Mouse (Mus musculus) hindbrain, postnatal 0 days (tissue): Measurements from ENCODE around the gene Fam180a. TPM values are rescaled to one million over a fixed set of nuclear protein-coding genes. Genes with fewer than 3 reads are reported as not detected.
A peak's percentile ranks its signal among the peaks of the same experiment; 100 is the strongest.

Experiments used
- ATAC-seq: fragments of 200-750 bp; cut with Nextera tagmentation; 2 replicates; pipeline ENCODE4 v1.8.0; 2017; ENCODE audit warnings: mild to moderate bottlenecking, moderate TSS enrichment, moderate library complexity
- DNase-seq: peaks from one replicate; pipeline ENCODE4 v3.0.0-alpha.2; 2015; ENCODE audit warnings: low spot score
- H3K27ac ChIP-seq: fragments of 300-500 bp; sonication (generic); 2 replicates; pipeline ENCODE4 v1.5.1; 2014; ENCODE audit warnings: mild to moderate bottlenecking
- H3K27me3 ChIP-seq: fragments of 300-500 bp; sonication (generic); 2 replicates; pipeline ENCODE4 v1.6.1; 2014; ENCODE audit warnings: low read length, mixed read lengths; ENCODE audit not compliant: insufficient read depth
- H3K36me3 ChIP-seq: fragments of 300-500 bp; sonication (generic); 2 replicates; pipeline ENCODE4 v1.6.1; 2014; ENCODE audit warnings: low read length, mixed read lengths; ENCODE audit not compliant: insufficient read depth
- H3K4me1 ChIP-seq: fragments of 300-500 bp; sonication (generic); 2 replicates; pipeline ENCODE4 v1.6.1; 2014; ENCODE audit warnings: antibody characterized with exemption, low read length, mixed read lengths; ENCODE audit not compliant: insufficient read depth
- H3K4me2 ChIP-seq: fragments of 300-500 bp; sonication (generic); 2 replicates; pipeline ENCODE4 v1.6.1; 2014; ENCODE audit warnings: low read depth, mild to moderate bottlenecking, low read length, moderate library complexity, mixed read lengths
- H3K4me3 ChIP-seq: fragments of 300-500 bp; sonication (generic); 2 replicates; pipeline ENCODE4 v1.5.1; 2014; ENCODE audit warnings: low read length
- H3K9ac ChIP-seq: fragments of 300-500 bp; sonication (generic); replicated peaks from 2 replicates; pipeline ENCODE4 v1.6.1; 2014; ENCODE audit warnings: mild to moderate bottlenecking, low read length, moderate library complexity, mixed read lengths
- H3K9me3 ChIP-seq: fragments of 300-500 bp; sonication (generic); 2 replicates; pipeline ENCODE4 v1.6.1; 2016; ENCODE audit warnings: low read length, mixed read lengths
- CTCF ChIP-seq: IDR thresholded peaks from 2 replicates; pipeline ENCODE4 v1.5.1; 2016; ENCODE audit warnings: antibody characterized with exemption, control low read depth, low read depth
- WGBS: fragments of 180-500 bp; shearing (Covaris S2); extraction: QIAGEN DNeasy Blood & Tissue Kit; methylation state at CpG from one replicate; pipeline ENCODE4 v1.1.7; 2014; 5-methylcytosine and 5-hydroxymethylcytosine counted together
- polyA plus RNA-seq: library from polyadenylated mRNA; unstranded; fragments of >200 nt; fragmentation: Nextera tagmentation; extraction: Ambion mirVana; gene quantifications from 2 replicates; pipeline ENCODE4 v1.2.1, GENCODE M21; 2015
- total RNA-seq: library from RNA; depleted of rRNA; stranded (reverse); fragments of >200 nt; gene quantifications from 2 replicates; pipeline ENCODE4 v1.2.3, GENCODE M21; 2014

The Fam180a gene
- total and polyA plus RNA-seq, 2 experiments from 2014 or later: 0.68 to 3.2 TPM

DNA sequence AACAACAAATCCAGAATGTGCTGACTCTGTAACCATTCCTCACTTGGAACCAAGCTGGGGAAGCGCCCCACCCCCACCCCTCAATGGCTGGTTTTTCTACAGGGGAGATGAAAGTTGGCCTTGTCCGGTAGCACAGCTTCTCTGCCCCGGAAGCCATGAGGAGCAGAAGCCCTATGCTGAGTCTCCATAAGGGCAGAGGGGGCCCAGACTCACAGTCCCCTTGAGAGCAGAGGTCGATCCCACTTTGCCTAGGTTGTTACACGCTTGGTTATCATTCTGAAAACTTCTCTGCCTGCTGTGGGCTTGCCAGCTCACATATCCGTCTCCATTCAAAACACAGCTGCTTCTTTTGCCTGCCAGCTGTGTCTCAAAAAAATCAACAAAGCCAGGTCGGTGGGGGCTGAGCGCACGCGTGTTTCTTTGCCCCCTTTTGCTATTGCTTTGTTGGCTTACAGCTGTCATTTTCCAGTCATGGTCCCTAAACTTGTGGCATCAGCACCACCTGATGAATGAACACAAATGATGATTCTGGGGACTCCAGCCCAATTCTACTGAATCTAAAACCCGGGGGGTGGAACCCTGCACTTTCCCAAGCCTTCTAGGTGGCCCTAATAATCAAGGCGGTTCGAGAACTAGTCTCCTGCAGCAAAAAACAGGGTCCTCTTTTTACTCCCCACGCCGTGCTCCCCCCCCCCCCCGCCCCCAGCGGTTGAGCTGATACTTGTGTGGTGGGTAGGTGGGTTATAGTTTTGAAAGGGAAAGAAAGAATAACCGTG lies 28.1 kb upstream of the Fam180a start:
- no peak for DNase-seq
- ATAC-seq: 0 out of 2 replicates have a peak, but pooled peaks have one; percentile 38
- peaks cover 6% of the 10 kb centered on the region for H3K4me1 ChIP-seq
- no peak for TF ChIP-seq CTCF
- no peaks in the 10 kb centered on the region for H3K36me3 ChIP-seq
- no peak overlapping the region for H3K4me3 ChIP-seq
- no peak overlapping the region for H3K9ac ChIP-seq
- no peaks in the 10 kb centered on the region for H3K9me3 ChIP-seq
- WGBS: 14% methylated on average over 16 of the region's 18 CpGs
- H3K27ac ChIP-seq: no peak overlapping the region
- H3K27me3 ChIP-seq: no peaks in the 10 kb centered on the region
- H3K4me2 ChIP-seq: peak overlapping the region; percentile 27

DNA sequence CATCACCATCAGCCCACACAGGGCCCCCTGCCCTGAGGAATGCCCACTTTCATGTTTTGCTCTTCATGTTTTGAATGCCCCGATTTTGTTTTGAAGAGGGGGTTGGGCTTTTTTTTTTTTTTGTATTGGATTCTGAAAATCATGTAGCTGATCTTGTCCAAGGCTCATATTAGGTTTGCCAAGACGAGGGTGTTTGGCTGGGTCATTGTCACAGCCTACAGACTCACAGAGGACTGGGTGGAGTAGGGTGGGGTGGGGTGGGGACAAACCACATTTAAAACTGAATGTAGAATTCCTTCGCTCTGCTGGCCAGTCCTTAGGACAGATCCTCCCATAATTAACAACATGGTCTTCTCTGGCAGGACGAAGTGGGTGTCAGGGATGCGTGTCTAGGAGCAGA lies 27.5 kb upstream of the Fam180a start:
- no peak for TF ChIP-seq CTCF

DNA sequence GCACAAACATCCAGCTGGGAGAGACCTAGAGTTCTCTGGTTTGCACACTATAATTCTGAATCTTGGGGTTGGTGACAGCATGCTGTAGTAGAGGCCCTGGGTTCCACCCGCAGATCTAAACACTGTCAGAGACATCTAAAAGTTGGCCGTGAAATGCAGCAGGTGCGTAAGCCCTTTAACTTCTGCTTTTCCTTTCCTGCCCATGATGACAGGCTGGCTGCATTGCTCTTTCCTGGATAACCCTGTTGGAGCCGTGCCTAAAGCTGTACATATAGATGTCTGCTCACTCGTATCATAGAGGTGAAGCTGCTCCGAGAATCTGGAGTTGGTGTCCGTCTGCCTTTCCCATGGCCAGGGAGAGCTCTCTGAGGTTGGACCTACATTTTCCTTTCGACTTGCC lies 26.9 kb upstream of the Fam180a start:
- Histone ChIP-seq H3K27me3 (no peaks in the 10 kb centered on the region), H3K4me3 (no peak overlapping the region), H3K9ac (no peak overlapping the region), H3K4me1 (peaks cover 6% of the 10 kb centered on the region), H3K36me3 (no peaks in the 10 kb centered on the region), H3K4me2 (no peak overlapping the region), H3K27ac (no peak overlapping the region), H3K9me3 (no peaks in the 10 kb centered on the region)
- 81% methylated on average over 8 of the region's 8 CpGs for WGBS
- no peak for DNase-seq
- no peak for ATAC-seq
- no peak for TF ChIP-seq CTCF

More for the DNA sequence above, 27.5 kb upstream of the Fam180a start:
- no peaks in the 10 kb centered on the region for H3K9me3 ChIP-seq
- H3K9ac ChIP-seq: no peak overlapping the region
- 56% methylated on average over 5 of the region's 5 CpGs for WGBS
- H3K4me3 ChIP-seq: no peak overlapping the region
- DNase-seq: no peak
- H3K27me3 ChIP-seq: no peaks in the 10 kb centered on the region
- no peaks in the 10 kb centered on the region for H3K36me3 ChIP-seq
- no peak for ATAC-seq
- H3K4me1 ChIP-seq: peaks cover 6% of the 10 kb centered on the region
- H3K27ac ChIP-seq: no peak overlapping the region
- H3K4me2 ChIP-seq: no peak overlapping the region

DNA sequence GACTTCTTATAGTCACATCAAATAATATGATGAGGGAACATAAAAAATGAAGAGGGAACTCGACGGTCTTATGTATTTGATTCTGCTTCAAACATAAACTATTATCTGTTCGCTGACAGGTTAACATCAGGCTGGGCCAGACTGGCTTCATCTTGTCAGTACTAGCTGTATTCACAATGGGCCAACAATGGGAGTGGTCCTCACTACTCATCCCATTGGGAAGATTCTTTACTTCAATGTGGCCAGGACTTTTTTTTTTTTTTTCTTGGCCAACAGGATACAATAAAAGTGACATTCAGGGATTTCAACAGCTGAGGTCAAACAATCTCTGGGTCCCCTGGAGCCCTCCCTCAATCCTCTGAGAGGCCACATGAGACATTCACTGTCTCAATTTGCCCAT lies 25.9 kb upstream of the Fam180a start:
- H3K27me3 ChIP-seq: no peaks in the 10 kb centered on the region
- H3K36me3 ChIP-seq: no peaks in the 10 kb centered on the region
- 97% methylated on average over 3 of the region's 3 CpGs for WGBS
- no peak overlapping the region for H3K9ac ChIP-seq
- TF ChIP-seq CTCF: no peak
- DNase-seq: no peak
- no peak for ATAC-seq
- H3K4me2 ChIP-seq: no peak overlapping the region
- H3K9me3 ChIP-seq: no peaks in the 10 kb centered on the region
- no peak overlapping the region for H3K27ac ChIP-seq
- peaks cover 6% of the 10 kb centered on the region for H3K4me1 ChIP-seq
- no peak overlapping the region for H3K4me3 ChIP-seq

DNA sequence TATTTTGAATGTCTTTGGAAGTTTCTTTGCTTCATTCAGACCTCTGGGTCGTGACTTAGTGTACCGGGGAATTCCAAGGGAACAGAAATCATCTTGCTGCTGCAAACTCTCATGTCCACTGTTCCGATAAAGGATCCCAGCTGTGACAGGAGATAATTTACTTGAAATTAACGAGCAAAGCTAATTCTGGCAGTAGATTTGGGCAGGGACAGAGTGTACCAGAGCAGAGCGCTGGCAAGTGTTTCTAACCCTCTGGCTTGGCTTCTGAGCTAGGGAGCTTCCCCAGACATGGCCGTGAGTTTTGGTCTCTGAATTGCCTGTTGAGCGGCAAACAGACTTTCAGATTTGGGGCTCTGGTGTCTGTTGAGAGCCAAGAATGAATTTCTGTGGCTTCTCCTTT lies 23.8 kb upstream of the Fam180a start:
- Histone ChIP-seq H3K27ac (no peak overlapping the region), H3K27me3 (no peaks in the 10 kb centered on the region), H3K4me1 (peaks cover 6% of the 10 kb centered on the region), H3K36me3 (no peaks in the 10 kb centered on the region), H3K4me3 (no peak overlapping the region), H3K4me2 (no peak overlapping the region), H3K9me3 (no peaks in the 10 kb centered on the region), H3K9ac (no peak overlapping the region)
- 50% methylated on average over 7 of the region's 7 CpGs for WGBS
- DNase-seq: peak; percentile 27
- no peak for ATAC-seq
- TF ChIP-seq CTCF: no peak

DNA sequence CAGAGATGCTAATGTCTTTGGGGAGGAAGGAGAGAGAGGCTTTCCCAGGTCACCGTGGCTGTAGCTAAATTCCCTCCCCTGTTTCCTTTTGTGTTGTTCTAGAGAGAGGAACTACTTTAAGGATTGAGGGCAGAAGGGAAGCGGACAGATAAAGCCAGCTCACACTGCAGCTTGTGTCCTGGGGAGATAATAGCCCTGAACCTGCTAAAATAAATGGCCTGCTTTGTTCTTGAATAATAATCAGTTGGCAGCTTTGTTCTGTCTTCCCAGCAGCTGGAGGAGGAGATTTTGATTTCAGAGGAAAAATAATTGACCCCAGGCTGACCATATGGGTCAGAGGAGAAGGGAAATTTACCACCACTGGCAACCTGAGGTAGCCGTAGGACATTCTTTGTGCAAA lies 12.7 kb upstream of the Fam180a start:
- H3K9me3 ChIP-seq: no peaks in the 10 kb centered on the region
- 17% methylated on average over 3 of the region's 3 CpGs for WGBS
- no peak for ATAC-seq
- no peak overlapping the region for H3K4me2 ChIP-seq
- TF ChIP-seq CTCF: no peak
- H3K4me1 ChIP-seq: no peaks in the 10 kb centered on the region
- DNase-seq: no peak
- H3K36me3 ChIP-seq: no peaks in the 10 kb centered on the region
- no peaks in the 10 kb centered on the region for H3K27me3 ChIP-seq
- H3K9ac ChIP-seq: no peak overlapping the region
- no peak overlapping the region for H3K27ac ChIP-seq
- no peak overlapping the region for H3K4me3 ChIP-seq

DNA sequence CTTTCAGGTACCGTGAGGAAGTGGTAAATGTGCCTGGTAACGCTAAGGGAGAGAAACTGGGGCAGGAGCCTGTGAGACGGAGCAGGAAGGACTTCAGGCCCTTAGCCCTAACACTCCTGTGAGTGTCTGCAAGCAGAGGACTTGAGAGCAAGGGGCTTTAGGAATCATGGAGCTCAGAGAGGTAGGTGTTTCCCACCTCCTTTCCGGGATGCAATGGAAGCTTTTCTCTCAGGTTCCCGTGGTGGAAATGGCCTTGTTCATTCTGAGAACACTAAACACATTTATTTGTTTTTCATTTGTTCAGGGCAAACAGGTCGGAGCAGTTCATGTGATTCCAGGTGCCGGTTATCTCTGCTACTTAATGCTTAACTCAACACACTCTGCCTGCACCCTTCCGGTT lies 11.9 kb upstream of the Fam180a start:
- Histone ChIP-seq H3K4me2 (no peak overlapping the region), H3K27me3 (no peaks in the 10 kb centered on the region), H3K4me1 (no peaks in the 10 kb centered on the region), H3K36me3 (no peaks in the 10 kb centered on the region), H3K27ac (no peak overlapping the region), H3K9me3 (no peaks in the 10 kb centered on the region), H3K9ac (no peak overlapping the region), H3K4me3 (no peak overlapping the region)
- WGBS: 86% methylated on average over 8 of the region's 8 CpGs
- no peak for DNase-seq
- no peak for TF ChIP-seq CTCF
- no peak for ATAC-seq
